Mouse (Mus musculus): ENCODE measurements around the gene Ugt1a1.

DNA sequence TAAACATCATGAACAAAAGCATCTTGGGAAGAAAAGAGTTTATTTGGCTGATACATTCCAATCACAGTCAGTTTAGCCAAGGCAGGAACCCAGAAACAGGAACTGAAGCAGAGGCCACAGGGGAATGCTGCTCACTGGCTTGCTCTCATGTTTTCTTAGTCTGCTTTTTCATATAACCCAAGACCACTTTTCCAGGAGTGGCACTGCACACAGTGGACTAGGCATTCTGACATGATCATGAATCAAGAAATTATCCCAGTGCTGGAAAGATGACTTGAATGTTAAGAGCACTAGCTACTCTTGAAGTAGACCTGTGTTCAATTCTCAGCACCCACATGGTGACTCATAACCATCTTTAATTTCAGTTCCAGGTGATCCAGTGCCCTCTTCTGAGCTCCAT, 14.0 kb downstream of the Ugt1a1 start:
- TF ChIP-seq CTCF (IDR thresholded peaks at IDR 0.05) (no peak), POLR2A (IDR thresholded peaks at IDR 0.05; ENCODE audit: insufficient read depth, low read depth, low read length) (no peak)

Measured in heart, adult 2 months (tissue).